Mouse (Mus musculus) cerebellum, postnatal 36 days (tissue): ENCODE data around the gene Fam185a.

Experiments used
- DNase-seq, 2 experiments: peaks; one replicate each; pipeline ENCODE4 v3.0.0; 2021 to 2022; ENCODE audit warnings: mixed read lengths in 2 of 2

Fam185a gene

GRCm38 (mm10) chr5:21424614-21425602, at the start of gene Fam185a, which contains the start of gene Ccdc146:
Gene Fam185a (plus strand): TSS chr5:21424958.
Gene Ccdc146 (minus strand): TSS chr5:21424677.
- DNase-seq = peak; percentile 92

- DNase-seq = no peak
Observed at GRCm38 (mm10) chr5:21376935-21377334, 47.8 kb upstream of the Fam185a start.

GRCm38 (mm10) chr5:21378397-21378796, 46.4 kb upstream of the Fam185a start:
- DNase-seq = no peak

- DNase-seq = no peak
Observed at GRCm38 (mm10) chr5:21381986-21382385, 42.8 kb upstream of the Fam185a start.

GRCm38 (mm10) chr5:21382678-21383077, 42.1 kb upstream of the Fam185a start:
- no peak for DNase-seq

GRCm38 (mm10) chr5:21383392-21384251, 41.1 kb upstream of the Fam185a start:
- DNase-seq = no peak

GRCm38 (mm10) chr5:21384252-21384960, 40.4 kb upstream of the Fam185a start:
- no peak for DNase-seq

GRCm38 (mm10) chr5:21384976-21385375, 39.8 kb upstream of the Fam185a start:
- DNase-seq = no peak

- no peak for DNase-seq
Observed at GRCm38 (mm10) chr5:21386432-21386831, 38.3 kb upstream of the Fam185a start.

GRCm38 (mm10) chr5:21387340-21387739, 37.4 kb upstream of the Fam185a start:
- DNase-seq = no peak

- no peak for DNase-seq
Observed at GRCm38 (mm10) chr5:21388855-21389254, 35.9 kb upstream of the Fam185a start.

- no peak for DNase-seq
Observed at GRCm38 (mm10) chr5:21391616-21392384, 33.0 kb upstream of the Fam185a start.

GRCm38 (mm10) chr5:21394562-21394961, 30.2 kb upstream of the Fam185a start:
- no peak for DNase-seq

- no peak for DNase-seq
Observed at GRCm38 (mm10) chr5:21395205-21395840, 29.4 kb upstream of the Fam185a start.

GRCm38 (mm10) chr5:21411261-21411666, 13.5 kb upstream of the Fam185a start:
- no peak for DNase-seq

GRCm38 (mm10) chr5:21412056-21412455, 12.7 kb upstream of the Fam185a start:
- DNase-seq = no peak

- DNase-seq = no peak
Observed at GRCm38 (mm10) chr5:21413322-21413721, 11.4 kb upstream of the Fam185a start.

- DNase-seq = no peak
Observed at GRCm38 (mm10) chr5:21414116-21414820, 10.5 kb upstream of the Fam185a start.

GRCm38 (mm10) chr5:21418613-21419012, 6.1 kb upstream of the Fam185a start:
- no peak for DNase-seq

GRCm38 (mm10) chr5:21420609-21421008, 4.1 kb upstream of the Fam185a start:
- no peak for DNase-seq

- no peak for DNase-seq
Observed at GRCm38 (mm10) chr5:21426666-21427065, 1.9 kb downstream of the Fam185a start.
